Mouse (Mus musculus): ENCODE measurements around the gene Marcks. TPM values are rescaled to one million over a fixed set of nuclear protein-coding genes. Genes with fewer than 3 reads are reported as not detected.

Gene Marcks
- polyA plus RNA-seq (2015; fragmentation: Nextera tagmentation; extraction: Ambion mirVana), result 52.8 and 54.3 TPM in 2 replicates

- ATAC-seq (ENCODE audit: low FRiP score, low TSS enrichment), result peak; percentile 70
- TF ChIP-seq CTCF (IDR thresholded peaks at IDR 0.05; ENCODE audit: low read depth), result no peak
- peak; percentile 33 for TF ChIP-seq EP300 (optimal IDR thresholded peaks at IDR 0.05)
- Histone ChIP-seq H3K27ac (replicated peaks) (peak within 1 kb of the TSS; percentile 99), H3K9me3 (ENCODE audit: control insufficient read depth, low read length) (no peaks in the 10 kb centered on the region), H3K9ac (ENCODE audit: low read length) (peak within 1 kb of the TSS; percentile 98), H3K36me3 (ENCODE audit: control insufficient read depth, insufficient read depth, low read length) (no peaks in the 10 kb centered on the region), H3K4me3 (ENCODE audit: low read depth, low read length) (peak within 1 kb of the TSS; percentile 96), H3K4me2 (replicated peaks; ENCODE audit: low read depth) (peak within 1 kb of the TSS; percentile 80), H3K4me1 (replicated peaks; ENCODE audit: control insufficient read depth, insufficient read depth) (no peaks in the 10 kb centered on the region), H3K27me3 (ENCODE audit: control insufficient read depth, insufficient read depth, low read length) (no peaks in the 10 kb centered on the region)
- peak; percentile 92 for DNase-seq (ENCODE audit: low spot score)
- WGBS, result under 1% methylated on average over 39 of the region's 39 CpGs
Measured at GRCm38 (mm10) chr10:37138778-37139442, at the start of gene Marcks. Gene Marcks, minus strand, starts transcription at chr10:37138920.

- H3K36me3 ChIP-seq (ENCODE audit: control insufficient read depth, insufficient read depth, low read length), result no peaks in the 10 kb centered on the region
- H3K4me1 ChIP-seq (replicated peaks; ENCODE audit: control insufficient read depth, insufficient read depth), result no peaks in the 10 kb centered on the region
- no peak for TF ChIP-seq CTCF (IDR thresholded peaks at IDR 0.05; ENCODE audit: low read depth)
- TF ChIP-seq EP300 (optimal IDR thresholded peaks at IDR 0.05), result no peak
- ATAC-seq (ENCODE audit: low FRiP score, low TSS enrichment), result no peak
- no peak overlapping the region for H3K4me3 ChIP-seq (ENCODE audit: low read depth, low read length)
- H3K9me3 ChIP-seq (ENCODE audit: control insufficient read depth, low read length), result no peaks in the 10 kb centered on the region
- no peak for DNase-seq (ENCODE audit: low spot score)
- H3K4me2 ChIP-seq (replicated peaks; ENCODE audit: low read depth), result no peak overlapping the region
- H3K27me3 ChIP-seq (ENCODE audit: control insufficient read depth, insufficient read depth, low read length), result no peaks in the 10 kb centered on the region
- H3K9ac ChIP-seq (ENCODE audit: low read length), result no peak overlapping the region
- 96% methylated on average over 3 of the region's 3 CpGs for WGBS
- H3K27ac ChIP-seq (replicated peaks), result no peak overlapping the region
Measured at GRCm38 (mm10) chr10:37177071-37177470, 38.4 kb upstream of the Marcks start.

- Histone ChIP-seq H3K36me3 (ENCODE audit: control insufficient read depth, insufficient read depth, low read length) (no peaks in the 10 kb centered on the region), H3K9ac (ENCODE audit: low read length) (no peak overlapping the region), H3K4me1 (replicated peaks; ENCODE audit: control insufficient read depth, insufficient read depth) (no peaks in the 10 kb centered on the region), H3K4me2 (replicated peaks; ENCODE audit: low read depth) (no peak overlapping the region), H3K4me3 (ENCODE audit: low read depth, low read length) (no peak overlapping the region), H3K27ac (replicated peaks) (no peak overlapping the region), H3K9me3 (ENCODE audit: control insufficient read depth, low read length) (no peaks in the 10 kb centered on the region), H3K27me3 (ENCODE audit: control insufficient read depth, insufficient read depth, low read length) (no peaks in the 10 kb centered on the region)
- ATAC-seq (ENCODE audit: low FRiP score, low TSS enrichment) (no peak), DNase-seq (ENCODE audit: low spot score) (no peak)
- TF ChIP-seq EP300 (optimal IDR thresholded peaks at IDR 0.05) (no peak), CTCF (IDR thresholded peaks at IDR 0.05; ENCODE audit: low read depth) (no peak)
- WGBS, result 78% methylated on average over 8 of the region's 8 CpGs
Measured at GRCm38 (mm10) chr10:37172416-37172950, 33.8 kb upstream of the Marcks start.

- no peak overlapping the region for H3K27ac ChIP-seq (replicated peaks)
- no peak overlapping the region for H3K4me3 ChIP-seq (ENCODE audit: low read depth, low read length)
- no peak for ATAC-seq (ENCODE audit: low FRiP score, low TSS enrichment)
- no peak for TF ChIP-seq CTCF (IDR thresholded peaks at IDR 0.05; ENCODE audit: low read depth)
- no peak for TF ChIP-seq EP300 (optimal IDR thresholded peaks at IDR 0.05)
- H3K4me2 ChIP-seq (replicated peaks; ENCODE audit: low read depth), result no peak overlapping the region
- DNase-seq (ENCODE audit: low spot score), result no peak
- no peak overlapping the region for H3K9ac ChIP-seq (ENCODE audit: low read length)
- H3K9me3 ChIP-seq (ENCODE audit: control insufficient read depth, low read length), result no peaks in the 10 kb centered on the region
- 86% methylated on average over 3 of the region's 3 CpGs for WGBS
- H3K36me3 ChIP-seq (ENCODE audit: control insufficient read depth, insufficient read depth, low read length), result no peaks in the 10 kb centered on the region
- H3K4me1 ChIP-seq (replicated peaks; ENCODE audit: control insufficient read depth, insufficient read depth), result no peaks in the 10 kb centered on the region
- no peaks in the 10 kb centered on the region for H3K27me3 ChIP-seq (ENCODE audit: control insufficient read depth, insufficient read depth, low read length)
Measured at GRCm38 (mm10) chr10:37171711-37172415, 33.1 kb upstream of the Marcks start.

GRCm38 (mm10) chr10:37170878-37171277 lies 32.2 kb upstream of the Marcks start:
- Histone ChIP-seq H3K9ac (ENCODE audit: low read length) (no peak overlapping the region), H3K27me3 (ENCODE audit: control insufficient read depth, insufficient read depth, low read length) (no peaks in the 10 kb centered on the region), H3K27ac (replicated peaks) (no peak overlapping the region), H3K4me3 (ENCODE audit: low read depth, low read length) (no peak overlapping the region), H3K4me2 (replicated peaks; ENCODE audit: low read depth) (no peak overlapping the region), H3K4me1 (replicated peaks; ENCODE audit: control insufficient read depth, insufficient read depth) (no peaks in the 10 kb centered on the region), H3K36me3 (ENCODE audit: control insufficient read depth, insufficient read depth, low read length) (no peaks in the 10 kb centered on the region), H3K9me3 (ENCODE audit: control insufficient read depth, low read length) (no peaks in the 10 kb centered on the region)
- 68% methylated on average over 4 of the region's 4 CpGs for WGBS
- TF ChIP-seq CTCF (IDR thresholded peaks at IDR 0.05; ENCODE audit: low read depth) (no peak), EP300 (optimal IDR thresholded peaks at IDR 0.05) (no peak)
- no peak for ATAC-seq (ENCODE audit: low FRiP score, low TSS enrichment)
- DNase-seq (ENCODE audit: low spot score), result no peak

GRCm38 (mm10) chr10:37170466-37170865 lies 31.7 kb upstream of the Marcks start:
- no peak overlapping the region for H3K9ac ChIP-seq (ENCODE audit: low read length)
- ATAC-seq (ENCODE audit: low FRiP score, low TSS enrichment), result no peak
- H3K9me3 ChIP-seq (ENCODE audit: control insufficient read depth, low read length), result no peaks in the 10 kb centered on the region
- no peak for DNase-seq (ENCODE audit: low spot score)
- no peaks in the 10 kb centered on the region for H3K4me1 ChIP-seq (replicated peaks; ENCODE audit: control insufficient read depth, insufficient read depth)
- H3K4me2 ChIP-seq (replicated peaks; ENCODE audit: low read depth), result no peak overlapping the region
- WGBS, result 44% methylated on average over 4 of the region's 4 CpGs
- H3K27me3 ChIP-seq (ENCODE audit: control insufficient read depth, insufficient read depth, low read length), result no peaks in the 10 kb centered on the region
- H3K4me3 ChIP-seq (ENCODE audit: low read depth, low read length), result no peak overlapping the region
- H3K27ac ChIP-seq (replicated peaks), result 0 out of 2 replicates have a peak overlapping the region, but pooled peaks have one; percentile 18
- no peak for TF ChIP-seq EP300 (optimal IDR thresholded peaks at IDR 0.05)
- no peak for TF ChIP-seq CTCF (IDR thresholded peaks at IDR 0.05; ENCODE audit: low read depth)
- no peaks in the 10 kb centered on the region for H3K36me3 ChIP-seq (ENCODE audit: control insufficient read depth, insufficient read depth, low read length)
